Mouse (Mus musculus) c-Kit-positive CD71-positive TER-119-positive erythroid progenitor cells, embryonic 14.5 days (primary cell): ENCODE measurements at regions not wholly inside any gene's neighbourhood (a gene's known extent, or its start where the extent isn't known, plus 50 kb on each side); places are given as distances from the start of the nearest gene placed in this dataset.
A peak's percentile ranks its signal among the peaks of the same experiment; 100 is the strongest.

ENCODE experiments used
- DNase-seq: peaks from one replicate; pipeline ENCODE4 v3.0.0-alpha.2; 2013; ENCODE audit warnings: low spot score

DNA sequence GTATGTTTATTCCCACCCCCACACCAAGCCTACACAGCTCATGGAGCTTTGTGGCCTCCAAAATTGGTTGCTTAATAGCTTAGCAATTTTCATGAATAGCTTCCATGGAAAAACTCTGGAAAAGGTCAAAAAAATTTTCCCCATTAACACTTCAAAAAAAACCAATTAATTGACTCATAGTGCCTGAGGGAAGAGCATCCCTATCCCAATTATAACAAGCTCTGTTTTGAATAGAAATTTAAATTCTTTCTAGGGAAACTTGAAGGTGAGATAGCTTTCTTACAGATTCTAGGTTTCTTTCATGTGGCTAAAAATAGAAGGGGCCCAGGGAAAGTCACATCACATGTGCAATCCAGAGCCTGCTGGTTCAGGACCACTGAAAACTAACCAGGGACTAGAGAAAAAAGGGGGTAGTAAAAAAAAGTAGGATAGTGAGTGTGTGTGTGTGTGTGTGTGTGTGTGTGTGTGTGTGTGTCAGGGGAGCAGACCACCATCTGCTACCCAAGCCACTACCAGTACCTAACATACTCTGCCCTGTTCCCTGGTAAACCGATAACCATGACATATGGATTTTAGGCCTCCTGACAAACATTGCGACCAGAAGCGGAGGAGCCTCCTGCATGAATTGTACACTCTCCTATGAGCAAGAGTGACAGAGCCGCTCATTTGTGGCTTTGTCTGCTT lies 162.2 kb downstream of the Cmpk2 start:
- no peak for DNase-seq

DNA sequence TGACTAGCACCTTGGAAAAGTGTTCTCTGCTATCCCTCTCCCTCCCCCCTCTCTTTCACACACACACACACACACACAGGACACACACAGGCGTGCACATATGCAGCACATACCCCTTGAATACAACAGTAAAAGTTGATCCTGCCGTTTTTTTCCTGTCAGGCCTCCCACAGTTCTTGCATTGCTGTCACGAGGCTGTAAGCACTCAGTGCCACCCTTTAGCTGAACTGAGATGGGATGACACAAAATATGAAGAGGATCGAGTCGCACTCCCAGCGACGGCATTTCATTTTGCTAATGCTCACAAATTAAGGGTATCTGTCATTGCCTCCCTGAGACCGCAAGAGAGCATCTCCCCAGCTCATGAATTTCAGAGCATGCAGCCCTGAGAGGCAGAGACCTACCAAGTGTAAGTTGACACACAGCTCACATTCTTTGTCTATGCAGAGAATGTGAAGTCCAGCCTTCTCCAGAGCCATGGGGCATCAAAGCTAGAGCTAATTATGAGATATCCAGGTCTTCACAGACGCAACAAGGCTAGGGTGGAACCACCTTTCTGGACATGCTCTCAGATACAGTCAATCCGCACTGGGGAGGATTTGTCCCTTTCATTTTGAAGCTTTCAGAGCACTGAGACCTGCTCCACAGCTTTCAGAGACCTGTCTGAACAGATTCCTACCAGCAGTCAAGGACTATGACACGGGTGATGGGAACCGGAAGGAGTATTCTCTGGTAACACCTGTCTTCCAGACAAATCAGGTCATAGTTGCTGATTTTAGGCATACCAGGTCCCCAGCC lies 152.3 kb downstream of the Cmpk2 start:
- DNase-seq, result no peak

DNA sequence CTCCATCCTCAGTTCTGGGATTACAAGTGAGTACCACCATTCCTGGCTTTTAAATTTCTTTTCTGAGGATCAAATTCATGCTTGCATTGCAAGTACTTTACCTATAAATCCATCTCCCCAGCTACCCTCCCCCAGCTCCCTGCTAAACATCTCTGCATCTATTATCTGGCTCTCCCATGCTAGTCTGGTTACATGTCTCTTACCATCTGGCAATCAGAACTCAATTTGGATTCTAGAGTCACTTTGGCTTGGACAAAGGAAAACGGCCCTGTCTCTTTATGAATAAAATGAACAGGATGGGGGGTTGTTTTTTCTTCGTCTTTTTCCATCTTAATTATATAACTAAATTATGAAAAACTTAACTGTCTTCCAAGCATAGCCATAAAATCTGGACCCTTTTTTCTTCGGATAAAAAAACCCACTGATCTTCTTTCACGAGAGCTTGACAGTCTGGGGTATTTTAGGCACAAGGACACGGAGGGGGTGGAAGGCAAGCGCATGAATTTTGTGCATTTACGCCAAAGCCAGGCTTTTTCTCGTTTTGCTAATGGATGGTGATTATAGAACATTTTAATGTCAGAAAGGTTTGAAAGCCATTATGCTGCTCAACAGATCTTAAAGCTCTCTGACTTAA lies 151.6 kb downstream of the Cmpk2 start:
- no peak for DNase-seq

DNA sequence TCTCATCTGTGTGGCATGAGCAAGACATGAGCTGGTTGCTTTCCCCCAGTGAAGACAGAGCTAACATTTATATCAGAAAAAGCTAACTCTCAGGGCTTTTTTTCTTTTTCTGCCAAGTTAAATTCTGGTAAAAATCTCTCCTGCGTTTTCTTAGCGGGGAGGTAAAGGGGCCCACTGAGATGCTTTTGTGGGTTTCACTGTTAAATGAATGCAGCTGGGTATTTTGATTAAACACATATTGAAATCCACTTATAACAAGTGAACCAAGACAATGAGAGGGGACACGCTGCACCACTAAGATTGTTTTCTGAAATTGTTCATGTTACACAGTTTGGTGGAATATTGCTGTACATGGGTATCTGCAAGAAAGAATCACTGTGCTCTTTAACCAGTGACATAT lies 149.0 kb downstream of the Cmpk2 start:
- DNase-seq, result no peak

DNA sequence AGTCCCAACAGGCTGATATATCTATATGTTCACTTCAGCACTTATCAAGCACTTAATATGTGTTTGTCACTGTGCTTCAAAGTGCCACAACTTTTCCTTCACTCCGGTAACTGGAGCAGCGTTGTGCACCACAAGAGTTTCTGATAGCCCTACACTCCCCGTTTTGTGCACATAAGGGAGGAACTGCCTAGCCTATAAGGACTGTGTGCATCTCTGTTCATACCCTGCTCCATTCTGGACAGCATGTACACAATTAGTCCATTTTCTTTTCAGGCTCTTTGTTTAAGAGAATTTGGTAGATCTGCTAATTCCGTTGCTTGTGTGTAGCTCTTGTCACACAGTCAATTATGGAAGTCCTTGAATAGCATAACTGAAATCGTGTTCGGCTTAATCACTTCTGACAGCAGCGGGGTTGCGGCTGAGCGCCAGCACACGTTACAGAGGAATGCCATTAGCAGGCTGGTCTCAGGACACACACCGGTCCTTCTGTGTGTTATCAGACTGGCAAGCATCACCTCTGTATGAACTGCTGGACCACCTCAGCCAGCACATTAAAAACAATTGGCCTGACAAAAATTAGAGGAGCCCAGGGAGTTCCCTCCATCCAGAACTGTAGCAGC lies 144.2 kb downstream of the Cmpk2 start:
- no peak for DNase-seq

DNA sequence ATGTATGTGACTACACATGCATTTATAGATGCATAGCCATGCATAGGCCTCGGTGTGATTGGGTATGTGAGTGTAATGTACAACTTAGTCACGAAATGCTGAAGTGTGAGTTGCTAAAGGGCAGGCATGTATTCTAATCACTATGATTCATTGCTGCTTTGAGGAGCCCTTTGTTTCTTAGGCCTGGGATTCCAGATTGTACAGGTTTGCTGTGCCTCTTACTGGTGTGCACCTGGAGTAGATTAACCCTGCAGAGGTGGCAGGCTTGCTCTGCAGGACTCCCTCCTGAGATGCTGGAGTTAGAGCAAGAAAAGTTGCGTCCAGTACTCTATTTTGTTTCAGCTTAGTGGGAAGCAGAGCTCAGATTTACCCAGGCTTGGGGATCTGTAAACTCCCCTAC lies 141.1 kb downstream of the Cmpk2 start:
- no peak for DNase-seq

DNA sequence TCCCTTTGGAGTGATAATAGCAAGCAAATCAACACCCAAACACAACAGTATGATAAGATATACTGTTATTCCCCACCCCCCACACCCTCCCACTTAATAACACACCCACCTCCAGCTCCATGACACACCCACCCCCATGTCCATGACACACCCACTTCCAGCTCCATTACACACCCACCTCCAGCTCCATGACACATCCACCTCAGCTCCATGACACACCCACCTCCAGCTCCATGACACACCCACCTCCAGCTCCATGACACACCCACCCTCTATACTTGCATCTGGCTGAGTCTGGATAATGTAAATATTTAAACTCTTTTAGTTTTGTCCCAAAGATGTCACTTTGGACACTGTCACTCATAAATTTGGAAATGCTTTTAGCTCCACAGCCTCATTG lies 129.5 kb downstream of the Cmpk2 start:
- DNase-seq, result peak; percentile 9

DNA sequence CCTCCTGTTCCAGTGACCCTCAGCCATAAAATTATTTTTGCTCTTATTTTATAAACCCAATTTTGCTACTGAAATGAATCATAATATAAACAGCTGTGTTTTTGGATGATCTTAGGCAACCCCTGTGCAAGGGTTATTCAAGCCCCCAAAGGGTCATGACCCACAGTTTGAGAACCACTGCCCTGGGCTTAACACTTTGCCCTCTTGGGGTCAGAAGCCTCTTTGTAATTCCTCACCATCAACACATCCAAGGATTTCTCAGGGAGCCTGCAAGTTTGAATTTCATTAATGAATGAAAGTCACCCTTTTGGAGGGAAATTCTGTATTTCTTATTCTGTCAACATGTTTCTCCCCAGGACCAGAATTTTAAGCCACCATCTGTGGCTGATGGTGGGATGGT lies 123.1 kb downstream of the Cmpk2 start:
- DNase-seq, result no peak

DNA sequence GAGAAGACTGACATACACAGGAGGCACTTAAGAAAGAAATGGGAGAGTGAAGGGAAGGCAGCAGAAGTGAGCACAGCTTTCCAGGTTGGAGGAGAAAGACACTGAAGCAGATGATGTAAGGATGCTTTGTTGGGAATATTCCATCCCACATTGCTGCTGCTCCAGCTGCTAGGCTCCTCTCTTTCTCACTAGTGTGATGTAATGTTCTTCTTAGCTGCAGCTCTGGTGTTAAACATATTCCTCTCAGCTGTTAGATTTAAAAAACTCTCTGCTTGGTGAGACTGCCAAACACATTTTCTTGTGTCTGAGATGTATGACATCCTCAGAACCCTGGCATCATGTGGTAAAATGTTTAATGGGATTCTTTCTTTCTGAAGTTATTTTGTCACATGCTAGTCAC lies 120.1 kb downstream of the Cmpk2 start:
- no peak for DNase-seq

DNA sequence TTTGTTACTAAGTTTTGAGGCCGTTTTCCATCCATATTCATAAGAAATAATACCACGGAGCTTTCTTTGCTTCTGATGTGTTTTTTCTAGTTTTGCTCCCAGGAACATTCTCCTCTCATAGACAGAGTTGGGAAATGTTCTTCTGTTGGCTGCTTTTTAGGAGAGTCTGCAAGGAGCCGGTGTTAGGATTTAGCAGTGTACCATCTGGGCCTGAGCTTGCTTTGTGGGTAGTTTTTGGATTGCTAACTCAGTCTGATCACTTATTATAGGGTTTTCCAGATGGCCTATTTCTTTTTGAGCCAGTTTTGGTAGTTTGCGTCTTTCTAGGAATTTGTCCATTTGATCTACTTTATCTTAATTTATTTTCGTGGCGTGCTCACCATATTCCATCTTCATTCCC lies 108.4 kb downstream of the Cmpk2 start:
- DNase-seq, result no peak

DNA sequence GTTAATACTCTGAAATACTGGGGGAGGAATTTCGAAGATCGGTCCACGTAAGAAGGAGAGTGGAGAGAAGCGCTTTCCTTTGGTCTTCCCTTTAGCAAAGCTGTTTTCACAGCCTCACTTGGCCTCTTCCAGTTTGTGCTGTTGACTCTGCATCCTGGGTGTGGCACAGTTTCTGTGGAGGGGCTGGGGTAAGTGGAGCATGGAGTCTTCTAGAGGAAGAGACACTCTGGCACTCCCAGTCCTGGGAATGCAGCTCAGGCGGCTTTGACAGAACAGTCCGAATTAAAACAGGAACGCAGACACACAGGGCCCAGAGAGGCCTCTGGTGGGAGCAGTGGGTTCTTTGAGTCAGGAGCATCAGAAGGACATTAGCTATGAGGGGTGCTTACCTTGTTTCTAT lies 102.6 kb downstream of the Cmpk2 start:
- DNase-seq, result no peak

DNA sequence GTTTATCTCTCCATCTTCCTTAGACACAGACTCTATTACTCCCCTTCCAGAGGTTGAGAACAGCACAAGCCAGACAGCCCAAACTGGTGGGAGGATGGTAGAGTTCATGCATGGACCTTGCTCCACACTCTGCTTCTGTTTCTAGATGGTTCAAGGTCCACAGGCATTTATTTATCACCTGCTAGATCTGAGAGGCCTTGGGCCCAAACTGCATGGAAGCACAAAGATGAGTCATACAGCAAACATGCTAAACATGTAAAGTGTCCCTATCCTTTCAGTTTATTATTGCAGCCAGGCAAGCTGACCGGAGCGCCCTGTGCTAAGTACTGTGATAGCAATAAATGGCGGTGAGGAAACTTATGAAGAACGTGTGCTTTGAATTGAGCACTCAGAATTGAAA lies 98.4 kb downstream of the Cmpk2 start:
- DNase-seq, result no peak

DNA sequence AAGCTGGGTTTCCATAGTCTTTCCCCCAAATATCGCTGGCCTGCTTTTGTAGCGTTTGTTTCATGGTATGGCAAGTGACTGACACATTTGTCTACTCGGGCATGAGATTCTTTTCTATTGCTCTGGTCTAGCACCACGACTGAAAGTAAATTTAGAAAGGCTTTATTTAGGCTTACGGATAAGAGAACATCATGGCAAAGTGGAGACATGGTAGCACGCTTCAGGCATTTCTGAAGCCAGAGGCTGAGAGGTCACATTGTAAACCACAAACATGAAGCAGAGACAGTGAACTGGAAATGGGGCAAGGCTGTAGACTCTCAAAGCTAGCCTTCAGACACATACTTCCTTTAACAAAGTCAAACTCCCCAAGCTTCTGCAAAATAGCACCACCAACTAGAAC lies 93.9 kb downstream of the Cmpk2 start:
- DNase-seq, result no peak

DNA sequence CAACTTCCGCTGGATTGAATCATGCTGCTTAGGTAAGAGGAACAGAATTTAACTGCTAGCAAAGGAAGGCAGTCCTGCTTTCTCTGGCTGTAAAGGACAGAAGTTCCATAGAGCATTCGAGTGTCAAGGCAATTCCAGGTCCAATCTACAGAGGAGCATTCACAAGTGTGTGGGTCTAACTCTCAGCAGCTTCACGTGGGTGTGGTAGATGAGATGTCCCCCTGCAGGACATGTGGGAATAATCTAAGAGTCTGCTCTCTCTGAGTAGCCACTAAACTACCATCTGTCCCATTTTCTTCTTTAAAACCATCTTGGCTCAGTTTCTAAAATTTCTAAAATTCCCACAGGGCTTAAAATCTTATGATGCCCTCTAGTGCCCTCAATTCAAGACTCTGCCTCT lies 90.6 kb downstream of the Cmpk2 start:
- no peak for DNase-seq

DNA sequence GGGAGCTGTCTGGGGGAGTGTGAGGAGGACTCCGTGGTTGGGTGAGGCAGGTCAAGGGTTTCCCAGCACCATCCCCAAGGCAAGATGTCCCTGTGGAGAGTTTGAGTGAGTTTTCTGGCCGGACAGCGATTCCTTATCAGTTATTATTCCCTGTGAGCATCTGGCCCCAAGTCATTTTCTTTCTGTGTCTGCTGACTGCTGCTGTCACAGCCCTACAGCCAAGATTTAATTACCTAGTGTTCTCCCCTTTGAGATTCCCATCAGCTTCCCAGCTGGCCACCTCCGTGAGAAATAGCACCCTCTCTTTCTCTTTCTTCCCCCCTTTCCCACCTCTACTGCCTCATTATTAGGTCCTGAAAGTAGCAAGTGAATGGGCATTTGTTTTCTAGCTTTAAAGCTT lies 88.4 kb downstream of the Cmpk2 start:
- no peak for DNase-seq

DNA sequence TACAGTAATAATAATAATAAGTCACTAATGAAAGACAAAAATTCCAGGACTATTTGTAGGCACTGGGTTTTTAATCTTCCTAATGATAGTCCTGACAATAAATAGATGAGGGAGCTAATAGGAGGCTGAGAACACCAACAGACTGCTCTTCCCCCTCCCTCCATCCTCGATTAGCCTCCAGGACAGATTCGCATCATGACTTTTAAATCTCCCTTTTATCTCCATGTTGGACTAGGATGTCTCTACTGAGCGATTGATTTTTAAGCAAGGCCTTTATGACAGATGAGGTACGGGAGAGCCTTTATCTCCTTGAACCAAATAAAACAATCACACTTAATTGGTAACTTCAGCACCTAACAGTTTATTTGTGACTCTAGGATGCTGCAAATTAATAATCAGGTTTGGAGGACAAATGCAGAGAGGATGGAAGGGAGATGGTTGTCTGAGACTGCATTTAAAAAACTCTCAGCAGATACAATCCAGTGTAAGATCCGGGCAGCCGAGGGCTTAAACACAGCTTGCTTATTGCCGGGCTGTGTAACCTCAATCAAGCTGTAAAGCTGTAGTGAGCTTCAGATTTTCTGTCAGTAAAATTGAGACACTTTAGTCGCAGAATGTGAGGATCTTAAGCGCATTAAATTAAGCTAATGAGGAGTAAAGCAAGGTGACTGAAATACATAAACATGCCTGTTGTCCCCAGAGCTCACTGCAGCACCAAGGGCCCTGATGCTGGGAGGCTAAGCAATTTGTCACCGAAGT lies 82.3 kb downstream of the Cmpk2 start:
- DNase-seq, result no peak

DNA sequence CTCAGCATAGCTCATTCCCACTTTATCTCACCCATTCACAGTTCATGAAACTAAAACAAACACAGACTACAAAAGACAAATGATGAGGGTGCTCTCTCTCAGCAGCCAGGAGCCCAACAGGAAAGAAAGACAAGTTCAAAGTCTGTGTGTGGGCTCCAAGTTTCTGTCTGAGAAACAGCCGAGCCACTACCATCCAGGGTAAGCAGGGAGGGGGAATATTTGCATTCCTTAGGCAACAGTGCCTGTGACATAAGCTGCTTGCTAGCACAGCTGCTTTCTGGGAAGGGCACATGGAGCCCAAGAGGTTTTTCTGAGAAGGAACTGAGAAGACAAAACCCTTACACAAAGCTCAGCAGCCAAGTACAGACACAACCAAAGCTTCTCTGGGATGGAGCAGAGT lies 78.5 kb downstream of the Cmpk2 start:
- DNase-seq, result no peak

DNA sequence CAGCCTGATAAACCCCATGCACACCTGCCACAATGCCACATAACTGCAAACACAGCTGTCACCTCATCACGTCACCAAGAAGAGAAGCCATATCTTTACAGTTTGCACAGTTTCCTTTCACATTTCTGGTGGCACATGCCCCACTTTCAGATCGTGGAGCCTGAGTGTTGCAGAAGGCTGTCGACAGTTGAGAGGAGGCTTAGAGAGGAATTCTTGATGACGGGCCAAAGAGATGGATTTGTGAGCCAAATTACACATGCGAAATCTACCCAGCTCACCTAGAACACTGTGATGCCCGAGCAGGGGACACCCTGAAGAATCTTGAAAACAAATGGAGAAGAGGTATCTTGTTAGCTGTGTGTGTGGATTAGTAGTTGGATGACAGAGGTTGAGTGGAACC lies 77.4 kb downstream of the Cmpk2 start:
- no peak for DNase-seq

DNA sequence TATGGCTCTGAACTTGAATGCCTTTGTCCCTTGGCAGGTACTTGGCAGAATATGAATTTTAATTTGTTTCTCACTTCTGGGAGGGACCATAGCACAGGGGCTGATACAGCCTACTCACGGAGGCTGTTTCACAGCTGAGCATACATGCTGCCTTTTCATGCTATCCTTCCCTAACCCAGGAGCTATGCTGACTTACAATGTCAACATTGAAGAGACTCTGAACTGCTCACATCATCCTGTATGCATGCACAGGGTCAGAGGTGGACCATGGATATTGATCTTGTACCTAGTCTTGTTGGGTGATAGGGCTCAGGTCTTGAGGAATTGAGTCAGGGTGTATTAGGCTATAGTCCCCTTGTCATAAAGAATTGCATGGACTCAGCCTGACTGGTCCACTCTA lies 74.5 kb downstream of the Cmpk2 start:
- no peak for DNase-seq

DNA sequence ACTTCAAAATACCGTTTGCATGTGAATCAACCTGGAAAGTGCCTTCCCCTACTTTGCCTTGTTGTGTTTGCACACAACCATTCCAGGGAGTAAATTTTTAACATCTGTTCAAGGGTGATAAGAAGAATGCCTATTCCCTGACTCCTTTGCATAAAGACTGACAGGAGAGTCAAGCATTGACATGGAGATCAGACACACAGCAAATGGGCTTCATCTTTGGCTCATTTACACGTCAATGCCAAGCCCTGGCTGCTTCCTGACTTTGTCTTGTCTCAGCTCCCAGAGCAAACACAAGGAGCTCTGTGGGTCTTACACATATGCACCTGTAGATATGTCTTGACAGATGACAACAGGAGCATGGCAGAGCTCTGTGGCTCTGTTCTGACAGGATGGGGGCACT lies 73.4 kb downstream of the Cmpk2 start:
- no peak for DNase-seq

DNA sequence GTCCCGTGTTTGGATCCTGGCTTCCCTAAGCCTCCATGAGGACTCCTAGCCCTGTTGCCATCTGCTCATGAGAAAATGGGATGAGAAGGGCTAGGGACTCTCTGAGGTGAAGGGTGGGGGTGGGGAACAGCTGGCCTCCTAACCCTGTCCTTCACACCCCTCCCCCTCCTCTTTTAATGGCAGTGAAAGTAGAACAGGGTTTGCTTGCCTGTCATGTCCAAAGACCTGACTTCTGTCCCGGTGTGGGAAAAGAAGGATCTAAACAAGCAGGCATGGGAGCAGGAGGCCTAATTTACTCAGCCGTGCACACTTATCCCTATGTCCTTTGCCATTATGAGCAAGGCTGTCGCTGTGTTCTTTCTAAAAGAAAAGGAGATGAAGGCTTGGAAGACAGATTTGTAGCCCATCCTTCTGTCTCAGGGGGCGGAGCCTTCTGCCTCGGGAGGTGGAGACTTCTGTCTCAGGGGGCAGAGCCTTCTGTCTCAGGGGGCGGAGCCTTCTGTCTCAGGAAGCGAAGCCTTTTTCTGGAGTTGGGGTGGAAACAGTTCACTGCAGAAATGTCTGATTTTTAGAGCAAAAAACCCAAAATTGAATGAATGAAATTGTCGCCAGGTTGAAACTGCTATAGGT lies 66.4 kb downstream of the Cmpk2 start:
- no peak for DNase-seq
